Mouse (Mus musculus) kidney, adult 18-20 months (tissue): ENCODE measurements around the gene Rps16.
A peak's percentile ranks its signal among the peaks of the same experiment; 100 is the strongest.

Source experiments
- DNase-seq: peaks from one replicate; pipeline ENCODE4 v3.0.0; 2021

The Rps16 gene

GRCm38 (mm10) chr7:28348601-28349000 lies 1.9 kb upstream of the Rps16 start:
- DNase-seq = no peak

- no peak for DNase-seq
Measured at GRCm38 (mm10) chr7:28351676-28352191, 1.3 kb downstream of the Rps16 start.

- no peak for DNase-seq
Measured at GRCm38 (mm10) chr7:28353267-28353666, 2.8 kb downstream of the Rps16 start.

GRCm38 (mm10) chr7:28354113-28354581 lies 3.7 kb downstream of the Rps16 start:
- DNase-seq = no peak

- no peak for DNase-seq
Measured at GRCm38 (mm10) chr7:28354596-28354995, 4.1 kb downstream of the Rps16 start.

GRCm38 (mm10) chr7:28355221-28355620 lies 4.8 kb downstream of the Rps16 start:
- DNase-seq = no peak

GRCm38 (mm10) chr7:28356981-28357380 lies 6.5 kb downstream of the Rps16 start:
- peak; percentile 44 for DNase-seq

GRCm38 (mm10) chr7:28357984-28358383 lies 7.5 kb downstream of the Rps16 start:
- DNase-seq = no peak

- DNase-seq = no peak
Measured at GRCm38 (mm10) chr7:28358431-28358830, 8.0 kb downstream of the Rps16 start.

GRCm38 (mm10) chr7:28359854-28360253 lies 9.4 kb downstream of the Rps16 start:
- DNase-seq = no peak

GRCm38 (mm10) chr7:28360291-28360690 lies 9.8 kb downstream of the Rps16 start:
- no peak for DNase-seq

GRCm38 (mm10) chr7:28361647-28362341 lies 11.3 kb downstream of the Rps16 start:
- no peak for DNase-seq

GRCm38 (mm10) chr7:28362441-28363060 lies 12.1 kb downstream of the Rps16 start:
- no peak for DNase-seq

GRCm38 (mm10) chr7:28367663-28368275 lies 17.3 kb downstream of the Rps16 start:
- DNase-seq = no peak

GRCm38 (mm10) chr7:28368276-28368920 lies 17.9 kb downstream of the Rps16 start:
- no peak for DNase-seq

- DNase-seq = no peak
Measured at GRCm38 (mm10) chr7:28370051-28370450, 19.6 kb downstream of the Rps16 start.

- no peak for DNase-seq
Measured at GRCm38 (mm10) chr7:28370977-28371513, 20.6 kb downstream of the Rps16 start.

GRCm38 (mm10) chr7:28371514-28371989 lies 21.1 kb downstream of the Rps16 start:
- peak; percentile 44 for DNase-seq

- DNase-seq = peak; percentile 99
Measured at GRCm38 (mm10) chr7:28372251-28373108, 22.0 kb downstream of the Rps16 start, which contains the start of gene Plekhg2. Gene Plekhg2, minus strand, starts transcription at chr7:28372599.

- peak; percentile 80 for DNase-seq
Measured at GRCm38 (mm10) chr7:28373131-28373581, 22.7 kb downstream of the Rps16 start.

- DNase-seq = no peak
Measured at GRCm38 (mm10) chr7:28373891-28374495, 23.5 kb downstream of the Rps16 start.
